Mouse (Mus musculus) kidney, adult 2 months (tissue): ENCODE data around the gene Grin3b.

Experiments
- CTCF ChIP-seq: fragments of 200-500 bp; conservative IDR thresholded peaks from 2 replicates; pipeline ENCODE4 v1.5.1; 2011; ENCODE audit warnings: low read depth, mild to moderate bottlenecking, control low read depth, low read length, moderate library complexity, mixed read lengths; ENCODE audit not compliant: insufficient read depth, insufficient read length
- POLR2A ChIP-seq: fragments of 200-500 bp; IDR thresholded peaks from one replicate; pipeline ENCODE4 v1.6.1; 2011; ENCODE audit warnings: low read depth, low read length, control low read depth

- TF ChIP-seq CTCF (no peak), POLR2A (no peak)
Measured at GRCm38 (mm10) chr10:79964727-79965126, 5.8 kb upstream of the Grin3b start.
